Mouse (Mus musculus): Measurements from ENCODE around the gene Mup14. TPM values are rescaled to one million over a fixed set of nuclear protein-coding genes. Genes with fewer than 3 reads are reported as not detected.
"Not testable (repeated sequence)": the region's sequence is repeated elsewhere in the genome, so short reads cannot be mapped to it uniquely, and the experiment has no call there.

The Mup14 gene
- not detected for total RNA-seq (2022)

DNA sequence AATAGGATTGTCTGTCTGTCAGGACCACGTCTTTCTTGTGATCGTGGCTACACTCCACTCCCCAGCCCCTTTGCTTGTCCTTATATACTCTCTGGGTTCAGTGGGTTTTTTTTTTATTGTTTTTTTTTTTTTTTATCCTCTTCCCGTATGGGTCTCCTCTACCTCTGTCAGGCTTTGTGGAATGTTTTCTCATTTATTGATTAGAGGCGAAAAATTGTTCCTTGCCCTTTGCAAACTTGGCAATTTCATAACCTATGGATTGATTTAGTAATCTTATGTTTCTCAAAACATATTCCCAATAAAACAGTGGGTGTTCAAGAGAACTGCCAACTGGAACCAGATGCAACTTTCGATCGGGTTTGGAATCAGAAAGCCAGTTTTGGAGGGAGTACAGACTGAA, at the start of gene Mup14:
TSS of gene Mup14 (minus strand) at position 101 of the 400 bp plus-strand sequence.
- not testable (repeated sequence) for DNase-seq (ENCODE audit: low spot score in 2 of 2)

DNA sequence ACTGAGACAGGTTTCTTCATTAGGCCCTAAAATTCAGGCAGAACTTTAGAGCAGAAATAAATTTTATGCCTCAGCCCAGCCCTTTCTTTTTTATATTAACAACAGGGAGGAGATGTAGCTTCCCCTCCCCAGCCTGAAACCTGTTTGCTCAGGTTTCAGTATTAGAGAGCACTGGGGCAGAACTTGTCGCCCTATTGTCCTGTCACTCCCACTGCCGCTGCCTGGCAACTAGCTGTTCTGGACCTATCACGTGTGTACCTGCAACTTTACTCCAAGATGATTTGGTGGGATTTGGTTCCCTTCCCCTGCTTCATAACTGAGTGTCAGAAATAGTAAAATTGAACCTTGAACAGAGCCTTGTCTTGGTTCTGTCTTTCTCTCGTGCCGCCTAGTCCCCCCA, 34.3 kb upstream of the Mup14 start:
- DNase-seq (ENCODE audit: low spot score in 2 of 2) = not testable (repeated sequence)

Other genes with a start within 250 kb of the Mup14 start
- not detected for gene Mup13, start 75.7 kb downstream of the Mup14 start, total RNA-seq (2022)
- gene Mup15, start 135.7 kb upstream of the Mup14 start, total RNA-seq (2022) = not detected
- gene Mup16, start 215.5 kb upstream of the Mup14 start, total RNA-seq (2022) = not detected

Measured in layer of hippocampus, adult 8-10 months (tissue).